Mouse (Mus musculus) stomach, postnatal 0 days (tissue): ENCODE measurements around the gene Scube1. TPM values are rescaled to one million over a fixed set of nuclear protein-coding genes. Genes with fewer than 3 reads are reported as not detected.

Source experiments
- ATAC-seq: fragments of 200-750 bp; cut with Nextera tagmentation; 2 replicates; pipeline ENCODE4 v1.8.0; 2017; ENCODE audit not compliant: low FRiP score, low TSS enrichment
- DNase-seq: peaks from one replicate; pipeline ENCODE4 v3.0.0-alpha.2; 2016; ENCODE audit warnings: low spot score
- H3K27ac ChIP-seq: fragments of 300-500 bp; sonication (generic); replicated peaks from 2 replicates; pipeline ENCODE4 v1.5.1; 2014; ENCODE audit warnings: mild to moderate bottlenecking, control low read depth
- H3K27me3 ChIP-seq: fragments of 300-500 bp; sonication (generic); 2 replicates; pipeline ENCODE4 v1.6.1; 2014; ENCODE audit warnings: low read length; ENCODE audit not compliant: control insufficient read depth, insufficient read depth
- H3K36me3 ChIP-seq: fragments of 300-500 bp; sonication (generic); 2 replicates; pipeline ENCODE4 v1.6.1; 2014; ENCODE audit warnings: low read length, mixed read lengths; ENCODE audit not compliant: control insufficient read depth, insufficient read depth
- H3K4me1 ChIP-seq: fragments of 300-500 bp; sonication (generic); replicated peaks from 2 replicates; pipeline ENCODE4 v1.6.1; 2014; ENCODE audit warnings: antibody characterized with exemption; ENCODE audit not compliant: control insufficient read depth, insufficient read depth
- H3K4me2 ChIP-seq: fragments of 300-500 bp; sonication (generic); replicated peaks from 2 replicates; pipeline ENCODE4 v1.6.1; 2014; ENCODE audit warnings: low read depth, mild to moderate bottlenecking, control low read depth, moderate library complexity
- H3K4me3 ChIP-seq: fragments of 300-500 bp; sonication (generic); 2 replicates; pipeline ENCODE4 v1.5.1; 2014; ENCODE audit warnings: low read depth, low read length, control low read depth
- H3K9ac ChIP-seq: fragments of 300-500 bp; sonication (generic); 2 replicates; pipeline ENCODE4 v1.6.1; 2014; ENCODE audit warnings: mild to moderate bottlenecking, low read length, control low read depth, mixed read lengths
- H3K9me3 ChIP-seq: fragments of 300-500 bp; sonication (generic); 2 replicates; pipeline ENCODE4 v1.6.1; 2016; ENCODE audit warnings: low read length; ENCODE audit not compliant: control insufficient read depth
- CTCF ChIP-seq: IDR thresholded peaks from 2 replicates; pipeline ENCODE4 v1.5.1; 2016; ENCODE audit warnings: antibody characterized with exemption, low read depth, mild to moderate bottlenecking, moderate library complexity
- EP300 ChIP-seq: optimal IDR thresholded peaks from 2 replicates; pipeline ENCODE3; 2016; ENCODE audit warnings: antibody characterized with exemption
- WGBS: fragments of 180-500 bp; shearing (Covaris S2); extraction: QIAGEN DNeasy Blood & Tissue Kit; methylation state at CpG from one replicate; pipeline ENCODE4 v1.1.7; 2014; 5-methylcytosine and 5-hydroxymethylcytosine counted together
- polyA plus RNA-seq: library from polyadenylated mRNA; unstranded; fragments of >200 nt; fragmentation: Nextera tagmentation; extraction: Ambion mirVana; gene quantifications from 2 replicates; pipeline ENCODE4 v1.2.1, GENCODE M21; 2015

The Scube1 gene
- polyA plus RNA-seq, 1 experiment from 2014 or later: 5.0 TPM

- TF ChIP-seq EP300 (no peak), CTCF (no peak)
- ATAC-seq: no peak
- Histone ChIP-seq H3K9me3 (no peaks in the 10 kb centered on the region), H3K4me2 (peak overlapping the region; percentile 92), H3K4me1 (peaks cover 2% of the 10 kb centered on the region), H3K27me3 (peaks cover 2% of the 10 kb centered on the region; the same call in 1 of the 2 replicates), H3K27ac (0 out of 2 replicates have a peak overlapping the region, but pooled peaks have one; percentile 40), H3K36me3 (no peaks in the 10 kb centered on the region), H3K9ac (peak overlapping the region; percentile 60), H3K4me3 (peak overlapping the region; percentile 64)
- WGBS: 1% methylated on average over 52 of the region's 61 CpGs
- no peak for DNase-seq
These were observed 498 bp downstream of the Scube1 start for GRCm38 (mm10) chr15:83724160-83724885.

- 61% methylated on average over 6 of the region's 6 CpGs for WGBS
- Histone ChIP-seq H3K27me3 (no peaks in the 10 kb centered on the region), H3K36me3 (no peaks in the 10 kb centered on the region; the same call in 1 of the 2 replicates), H3K9ac (no peak overlapping the region), H3K4me1 (no peaks in the 10 kb centered on the region), H3K27ac (no peak overlapping the region), H3K4me3 (no peak overlapping the region), H3K4me2 (no peak overlapping the region), H3K9me3 (no peaks in the 10 kb centered on the region)
- ATAC-seq (no peak), DNase-seq (no peak)
- TF ChIP-seq EP300 (no peak), CTCF (no peak)
These were observed 9.1 kb downstream of the Scube1 start for GRCm38 (mm10) chr15:83715582-83716228.

GRCm38 (mm10) chr15:83712798-83713197, 12.0 kb downstream of the Scube1 start:
- Histone ChIP-seq H3K4me2 (no peak overlapping the region), H3K9ac (no peak overlapping the region), H3K9me3 (no peaks in the 10 kb centered on the region), H3K27me3 (no peaks in the 10 kb centered on the region), H3K4me3 (no peak overlapping the region), H3K27ac (no peak overlapping the region), H3K36me3 (no peaks in the 10 kb centered on the region; the same call in 1 of the 2 replicates), H3K4me1 (no peaks in the 10 kb centered on the region)
- TF ChIP-seq EP300 (no peak), CTCF (no peak)
- no peak for DNase-seq
- ATAC-seq: no peak
- WGBS: 74% methylated on average over 10 of the region's 10 CpGs

- Histone ChIP-seq H3K4me1 (no peaks in the 10 kb centered on the region), H3K9ac (no peak overlapping the region), H3K27me3 (no peaks in the 10 kb centered on the region), H3K9me3 (no peaks in the 10 kb centered on the region), H3K4me3 (no peak overlapping the region), H3K36me3 (no peaks in the 10 kb centered on the region; the same call in 1 of the 2 replicates), H3K4me2 (no peak overlapping the region), H3K27ac (no peak overlapping the region)
- ATAC-seq: no peak
- TF ChIP-seq CTCF (no peak), EP300 (no peak)
- no peak for DNase-seq
- 93% methylated on average over 5 of the region's 5 CpGs for WGBS
These were observed 12.5 kb downstream of the Scube1 start for GRCm38 (mm10) chr15:83712361-83712760.

GRCm38 (mm10) chr15:83709889-83710774, 14.7 kb downstream of the Scube1 start:
- no peak overlapping the region for H3K9ac ChIP-seq
- H3K4me2 ChIP-seq: no peak overlapping the region
- no peaks in the 10 kb centered on the region for H3K27me3 ChIP-seq
- 42% methylated on average over 23 of the region's 23 CpGs for WGBS
- no peaks in the 10 kb centered on the region; the same call in 1 of the 2 replicates for H3K4me1 ChIP-seq
- DNase-seq (no peak), ATAC-seq (peak; percentile 34; the same call in 1 of the 2 replicates)
- no peaks in the 10 kb centered on the region; the same call in 1 of the 2 replicates for H3K36me3 ChIP-seq
- H3K4me3 ChIP-seq: no peak overlapping the region
- no peaks in the 10 kb centered on the region for H3K9me3 ChIP-seq
- no peak overlapping the region for H3K27ac ChIP-seq
- no peak for TF ChIP-seq EP300
